Mouse (Mus musculus): ENCODE measurements around the gene Syt3.
A peak's percentile ranks its signal among the peaks of the same experiment; 100 is the strongest.

Syt3 gene

DNA sequence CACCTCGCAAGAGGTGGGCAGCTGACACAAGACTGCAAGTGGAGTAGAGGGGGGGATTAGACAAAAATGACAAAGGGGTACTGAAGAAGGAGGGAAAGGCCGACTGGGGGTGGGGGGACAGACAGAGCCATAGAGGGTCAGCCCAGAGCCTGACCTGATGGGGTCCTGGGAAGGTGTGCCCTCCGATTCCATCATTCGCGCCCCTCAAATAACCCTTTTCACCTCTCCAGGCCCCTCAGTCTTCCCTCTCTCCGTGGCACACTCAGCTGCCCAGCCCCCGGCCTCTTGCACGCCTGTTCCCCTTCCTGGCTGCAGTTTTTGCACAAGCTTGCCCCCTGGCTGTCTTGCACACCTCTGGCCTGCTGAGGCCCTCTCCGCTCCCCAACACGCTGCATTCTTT lies 26.4 kb upstream of the Syt3 start:
- DNase-seq = no peak

DNA sequence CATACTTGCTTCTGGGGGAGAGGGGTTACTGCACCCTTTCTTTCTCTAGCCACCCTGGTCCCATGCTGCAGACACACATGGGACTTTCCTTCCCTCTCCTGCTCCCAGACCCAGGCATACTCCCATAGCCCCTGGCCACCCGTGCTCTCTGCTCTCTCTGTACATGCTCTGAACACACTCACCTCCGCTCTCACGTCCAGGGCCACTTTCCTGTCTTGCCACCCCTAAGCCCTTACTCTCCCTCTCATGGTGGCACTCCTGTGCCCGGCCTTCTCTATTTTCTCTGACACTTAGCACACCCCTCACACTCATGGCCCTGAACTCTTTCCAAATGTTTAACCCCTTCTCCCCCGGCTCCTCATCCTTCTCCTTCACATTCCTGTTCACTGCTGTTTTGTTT lies 25.9 kb upstream of the Syt3 start:
- DNase-seq = no peak

DNA sequence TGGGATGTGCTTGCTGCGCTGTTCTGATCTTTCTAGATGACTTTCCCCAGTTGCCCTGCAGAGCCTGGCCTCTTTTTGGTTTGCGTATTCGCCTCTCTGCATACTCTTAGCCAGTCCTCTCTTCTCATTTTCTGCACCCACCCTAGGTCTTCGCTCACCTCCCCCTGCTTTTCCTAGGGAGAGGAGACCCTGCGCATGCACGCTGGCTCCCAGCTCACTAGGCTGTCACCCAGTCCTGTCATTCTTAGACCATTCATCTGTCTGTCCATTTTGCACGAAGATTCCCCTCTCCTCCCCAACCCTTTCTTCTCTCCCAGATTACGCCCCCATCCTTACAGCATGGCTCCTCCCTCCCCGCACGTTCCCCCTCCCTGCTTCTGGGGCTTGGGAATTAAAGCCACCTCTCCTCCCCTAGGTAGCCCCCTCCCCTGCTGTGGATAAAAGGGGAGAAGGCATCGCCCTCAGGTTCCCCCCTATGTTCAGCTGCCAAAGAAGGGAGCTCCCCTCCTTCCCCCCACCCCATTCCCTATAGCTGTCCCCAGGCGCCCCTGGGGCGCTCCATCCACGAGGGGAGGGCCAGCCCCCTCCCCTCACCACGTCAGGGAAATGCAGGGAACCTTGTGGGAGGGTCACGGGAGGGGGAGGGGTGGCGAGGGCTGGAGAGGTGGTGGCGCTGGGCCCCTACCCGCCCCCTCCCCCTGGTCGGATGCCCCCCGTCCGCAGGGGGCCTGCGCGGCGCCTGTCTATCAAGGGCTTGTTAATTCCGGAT lies 24.8 kb upstream of the Syt3 start:
- no peak for DNase-seq

GRCm38 (mm10) chr7:44359908-44360672 lies 23.8 kb upstream of the Syt3 start:
- peak; percentile 88 for DNase-seq

GRCm38 (mm10) chr7:44360792-44361301 lies 23.1 kb upstream of the Syt3 start:
- no peak for DNase-seq

DNA sequence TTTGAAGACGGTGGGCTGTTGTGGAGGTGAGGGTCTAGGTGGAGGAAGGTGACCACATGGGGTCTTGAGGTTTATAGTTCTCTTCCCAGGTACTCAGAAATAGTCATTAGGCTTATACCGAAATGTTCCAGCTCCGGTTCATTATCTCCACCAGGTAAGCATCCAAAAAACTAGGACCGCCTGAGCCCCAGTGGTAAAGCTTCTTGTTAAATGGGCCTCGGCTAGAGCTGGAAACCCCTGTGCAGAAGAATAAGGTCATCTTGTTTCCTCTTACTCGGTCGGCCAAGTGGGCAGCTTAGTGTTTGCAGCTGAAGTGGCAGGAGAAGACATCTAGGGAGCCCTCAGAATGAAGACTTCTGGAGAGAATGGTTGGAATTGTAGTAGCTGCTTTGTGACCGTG lies 11.2 kb upstream of the Syt3 start:
- DNase-seq = no peak

GRCm38 (mm10) chr7:44373460-44373859 lies 10.4 kb upstream of the Syt3 start:
- DNase-seq = no peak

DNA sequence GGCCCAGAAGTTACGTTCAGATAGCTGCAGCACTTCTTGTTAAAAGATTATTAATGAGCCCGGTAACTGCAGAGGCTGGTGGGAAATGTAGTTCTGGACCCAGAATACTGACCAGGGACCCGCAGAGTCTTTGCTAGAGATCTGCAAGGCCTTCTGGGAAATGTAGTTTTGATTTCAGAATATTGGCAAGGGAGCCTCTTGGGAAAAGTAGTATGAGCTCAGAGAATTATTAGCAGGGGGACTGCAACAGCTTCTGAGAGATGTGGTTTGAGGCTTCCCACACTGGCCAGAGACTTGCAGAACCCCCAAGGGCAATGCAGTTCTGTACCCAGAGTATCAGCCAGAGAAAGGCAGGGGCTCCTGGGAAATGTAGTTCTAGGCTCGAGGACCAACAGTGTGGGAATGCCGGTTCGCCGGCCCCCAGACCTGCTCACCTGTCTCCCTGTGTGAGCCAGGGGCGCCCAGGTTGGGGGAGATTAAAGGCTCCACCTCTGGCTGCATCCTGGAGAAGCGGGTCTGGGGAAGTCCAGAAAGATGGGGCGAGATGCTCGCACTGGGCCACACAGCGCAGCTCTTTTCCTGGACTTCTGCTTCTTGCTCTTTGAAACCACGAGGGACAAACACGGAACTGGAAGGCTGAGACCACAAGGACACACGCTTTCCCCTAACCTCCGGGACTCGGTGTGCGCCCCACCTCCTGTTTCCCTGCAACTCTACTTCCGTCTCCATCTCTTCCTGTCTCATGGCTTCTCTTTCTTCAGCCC lies 9.8 kb upstream of the Syt3 start:
- DNase-seq = peak; percentile 64

- no peak for DNase-seq
Measured at GRCm38 (mm10) chr7:44374756-44375155, 9.1 kb upstream of the Syt3 start.

DNA sequence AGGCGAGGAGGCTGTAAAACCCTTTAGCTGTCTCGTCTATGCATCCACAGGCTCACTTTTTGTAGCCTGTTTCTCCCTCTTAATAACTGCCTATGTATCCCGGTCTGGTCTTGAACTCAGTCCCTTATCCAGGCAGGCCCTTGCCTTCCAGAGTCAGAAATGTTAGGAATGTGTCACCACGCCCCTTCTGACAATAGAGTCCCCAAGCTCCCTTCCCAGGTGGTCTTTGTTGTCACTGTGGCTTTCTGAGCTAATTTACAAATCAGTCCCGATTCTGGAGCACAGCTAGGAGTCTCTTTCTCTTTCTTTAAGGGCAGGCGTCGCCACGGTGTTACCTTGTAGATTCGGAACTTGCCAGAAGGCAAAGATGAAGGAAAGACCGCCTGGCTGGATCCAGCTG lies 8.7 kb upstream of the Syt3 start:
- DNase-seq = no peak

GRCm38 (mm10) chr7:44375793-44376192 lies 8.1 kb upstream of the Syt3 start:
- no peak for DNase-seq

GRCm38 (mm10) chr7:44378290-44378689 lies 5.6 kb upstream of the Syt3 start:
- DNase-seq = no peak

- DNase-seq = no peak
Measured at GRCm38 (mm10) chr7:44382541-44382940, 1.4 kb upstream of the Syt3 start.

GRCm38 (mm10) chr7:44384716-44385059 lies 786 bp downstream of the Syt3 start:
- no peak for DNase-seq

GRCm38 (mm10) chr7:44385720-44386119 lies 1.8 kb downstream of the Syt3 start, which contains the start of gene 1700008O03Rik:
TSS of gene 1700008O03Rik (minus strand) at chr7:44385820.
- DNase-seq = no peak

DNA sequence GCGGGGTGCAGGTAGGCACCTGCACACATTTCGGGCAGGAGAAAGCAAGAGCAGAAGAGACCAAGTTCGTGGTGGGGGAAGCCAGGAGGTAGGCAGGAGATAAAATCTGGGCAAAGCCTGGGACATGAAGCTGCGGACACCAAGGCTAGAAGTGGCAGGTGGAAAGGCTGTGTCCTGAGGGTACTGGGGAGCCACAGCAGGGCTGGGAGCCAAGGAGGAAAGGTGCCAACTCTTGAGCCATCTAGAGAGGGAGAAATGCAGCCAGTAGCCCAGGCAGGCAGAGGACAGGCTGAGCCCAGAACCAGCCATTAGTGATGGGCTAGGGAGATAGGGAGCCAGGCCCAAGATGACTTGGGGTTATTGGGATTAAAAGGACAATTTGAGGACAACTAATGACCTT lies 7.9 kb downstream of the Syt3 start:
- no peak for DNase-seq

GRCm38 (mm10) chr7:44392341-44392740 lies 8.4 kb downstream of the Syt3 start:
- no peak for DNase-seq

DNA sequence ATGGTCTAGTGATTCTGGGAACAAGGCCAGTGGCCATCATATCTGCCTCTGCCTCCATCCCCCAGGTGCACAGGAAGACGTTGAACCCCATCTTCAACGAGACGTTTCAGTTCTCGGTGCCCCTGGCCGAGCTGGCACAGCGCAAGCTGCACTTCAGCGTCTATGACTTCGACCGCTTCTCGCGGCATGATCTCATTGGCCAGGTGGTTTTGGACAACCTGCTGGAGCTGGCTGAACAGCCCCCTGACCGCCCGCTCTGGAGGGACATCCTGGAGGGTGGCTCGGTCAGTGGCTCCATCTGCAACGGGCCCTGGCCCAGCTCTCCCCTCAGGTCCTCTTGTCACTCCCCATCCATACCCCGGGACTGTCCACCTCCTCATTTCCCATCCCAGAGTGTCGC lies 9.4 kb downstream of the Syt3 start:
- no peak for DNase-seq

- DNase-seq = peak; percentile 73
Measured at GRCm38 (mm10) chr7:44398570-44398969, 14.7 kb downstream of the Syt3 start.

DNA sequence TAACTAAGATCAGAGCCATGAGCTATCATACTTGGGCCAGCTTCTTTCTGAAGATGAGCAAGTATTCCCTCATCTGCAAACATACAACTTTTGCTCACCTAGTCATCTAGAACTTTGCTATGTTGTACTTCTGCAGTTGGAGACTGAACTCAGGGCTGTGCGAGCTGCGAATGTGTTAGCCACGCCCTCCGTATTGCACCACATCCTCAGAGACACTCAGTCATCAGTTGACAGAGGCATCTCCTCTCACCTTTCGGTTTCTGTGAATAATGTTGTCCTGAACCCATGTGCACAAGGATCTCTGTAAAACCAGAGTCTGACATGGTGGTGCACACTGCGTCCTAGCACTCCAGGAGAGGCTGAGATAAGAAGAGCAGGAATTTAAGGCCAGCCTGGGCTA lies 17.8 kb downstream of the Syt3 start:
- DNase-seq = no peak

- peak; percentile 80 for DNase-seq
Measured at GRCm38 (mm10) chr7:44405346-44406014, 21.6 kb downstream of the Syt3 start.

DNA sequence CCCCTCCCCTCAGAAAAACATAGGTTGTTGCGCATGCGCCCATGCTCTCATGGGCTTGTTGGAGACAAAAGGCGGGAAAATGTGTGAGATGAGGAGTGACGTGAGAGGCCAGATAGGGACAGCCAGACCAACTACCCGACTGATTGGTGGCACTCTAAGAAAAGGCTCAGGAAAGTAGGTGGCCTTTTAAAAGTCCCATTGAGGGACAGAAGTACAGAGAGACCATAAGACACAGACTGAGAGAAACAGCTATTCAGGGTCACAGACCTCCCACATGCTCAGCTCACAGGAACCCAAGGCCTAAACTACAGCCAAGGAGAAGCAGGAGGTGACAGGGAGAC lies 22.1 kb downstream of the Syt3 start:
- DNase-seq = no peak

DNA sequence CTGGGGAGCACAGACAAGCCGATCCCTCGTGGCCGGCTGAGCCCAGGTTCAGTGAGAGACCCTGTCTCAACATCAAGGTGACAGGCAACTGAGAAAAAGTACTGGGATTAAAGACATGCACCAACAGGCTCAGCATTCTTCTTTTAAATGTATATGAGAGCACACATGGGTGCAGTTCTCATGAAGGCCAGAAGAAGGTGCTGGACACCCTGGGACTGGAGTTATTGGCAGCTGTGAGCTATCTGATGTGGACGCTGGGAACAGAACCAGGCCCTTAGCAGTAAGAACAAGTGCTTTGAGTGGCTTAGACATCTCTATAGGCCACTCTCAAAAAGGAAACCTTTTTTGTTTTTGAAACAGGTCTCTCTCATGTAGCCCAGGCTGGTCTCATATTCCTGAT lies 27.2 kb downstream of the Syt3 start:
- no peak for DNase-seq

All from liver (tissue).